Mouse (Mus musculus) cerebellum, adult 2 months (tissue): ENCODE data around the gene Klk12.

ENCODE experiments used
- CTCF ChIP-seq: fragments of 200-500 bp; IDR thresholded peaks from 2 replicates; pipeline ENCODE4 v1.5.1; 2011; ENCODE audit warnings: low read depth, mild to moderate bottlenecking, control low read depth, low read length, moderate library complexity, borderline replicate concordance; ENCODE audit not compliant: insufficient read depth
- POLR2A ChIP-seq: fragments of 200-500 bp; IDR thresholded peaks from 2 replicates; pipeline ENCODE4 v1.6.1; 2011; ENCODE audit warnings: low read length, control low read depth, borderline replicate concordance; ENCODE audit not compliant: insufficient read depth

- TF ChIP-seq POLR2A (no peak), CTCF (no peak)
Observed at GRCm38 (mm10) chr7:43797844-43798462, 29.3 kb downstream of the Klk12 start.
